Mouse (Mus musculus): Measurements from ENCODE around the gene Wipi2. TPM values are rescaled to one million over a fixed set of nuclear protein-coding genes. Genes with fewer than 3 reads are reported as not detected.
A peak's percentile ranks its signal among the peaks of the same experiment; 100 is the strongest.

The Wipi2 gene
- polyA plus RNA-seq, 1 experiment from 2014 or later, result 50.2 TPM

- H3K36me3 ChIP-seq (ENCODE audit: control insufficient read depth, insufficient read depth), result no peaks in the 10 kb centered on the region
- ATAC-seq, result no peak
- no peak overlapping the region for H3K4me2 ChIP-seq (ENCODE audit: low read length)
- H3K27me3 ChIP-seq (replicated peaks; ENCODE audit: control insufficient read depth, insufficient read depth, low read length), result no peaks in the 10 kb centered on the region
- H3K9ac ChIP-seq (replicated peaks; ENCODE audit: low read depth, low read length), result no peak overlapping the region
- H3K4me1 ChIP-seq (replicated peaks; ENCODE audit: control insufficient read depth, insufficient read depth, low read length), result no peaks in the 10 kb centered on the region
- WGBS, result 70% methylated on average over 7 of the region's 7 CpGs
- H3K9me3 ChIP-seq (ENCODE audit: control insufficient read depth, low read length), result 0 out of 2 replicates have a peak, but pooled peaks cover 2% of the 10 kb centered on the region
- H3K4me3 ChIP-seq (replicated peaks; ENCODE audit: low read length), result no peak overlapping the region
- H3K27ac ChIP-seq (ENCODE audit: low read length), result no peak overlapping the region
Measured at GRCm38 (mm10) chr5:142678141-142678571, 50.7 kb downstream of the Wipi2 start.

DNA sequence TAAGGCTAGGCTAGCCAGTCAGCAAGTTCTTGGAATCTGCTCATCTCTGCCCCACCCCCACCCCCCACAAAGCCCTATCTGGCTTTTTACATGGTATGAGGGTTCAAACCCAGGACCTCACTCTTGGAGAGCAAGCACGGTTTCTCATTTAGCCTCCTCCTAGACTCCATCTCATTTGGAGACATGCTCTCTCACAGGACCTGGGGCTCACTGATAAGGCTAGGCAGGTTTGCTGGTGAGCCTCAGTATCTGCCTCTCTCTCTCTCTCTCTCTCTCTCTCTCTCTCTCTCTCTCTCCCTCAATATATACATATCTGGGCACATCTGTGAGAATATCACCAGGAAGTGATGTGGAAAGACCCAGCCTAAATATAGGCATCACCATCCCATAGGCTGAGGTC, 51.6 kb downstream of the Wipi2 start:
- Histone ChIP-seq H3K9ac (replicated peaks; ENCODE audit: low read depth, low read length) (no peak overlapping the region), H3K4me1 (replicated peaks; ENCODE audit: control insufficient read depth, insufficient read depth, low read length) (no peaks in the 10 kb centered on the region), H3K27me3 (replicated peaks; ENCODE audit: control insufficient read depth, insufficient read depth, low read length) (no peaks in the 10 kb centered on the region), H3K36me3 (ENCODE audit: control insufficient read depth, insufficient read depth) (no peaks in the 10 kb centered on the region), H3K27ac (ENCODE audit: low read length) (no peak overlapping the region), H3K4me3 (replicated peaks; ENCODE audit: low read length) (no peak overlapping the region), H3K9me3 (ENCODE audit: control insufficient read depth, low read length) (0 out of 2 replicates have a peak, but pooled peaks cover 3% of the 10 kb centered on the region), H3K4me2 (ENCODE audit: low read length) (no peak overlapping the region)
- WGBS, result 95% methylated on average over 1 of the region's 1 CpGs
- ATAC-seq, result no peak

DNA sequence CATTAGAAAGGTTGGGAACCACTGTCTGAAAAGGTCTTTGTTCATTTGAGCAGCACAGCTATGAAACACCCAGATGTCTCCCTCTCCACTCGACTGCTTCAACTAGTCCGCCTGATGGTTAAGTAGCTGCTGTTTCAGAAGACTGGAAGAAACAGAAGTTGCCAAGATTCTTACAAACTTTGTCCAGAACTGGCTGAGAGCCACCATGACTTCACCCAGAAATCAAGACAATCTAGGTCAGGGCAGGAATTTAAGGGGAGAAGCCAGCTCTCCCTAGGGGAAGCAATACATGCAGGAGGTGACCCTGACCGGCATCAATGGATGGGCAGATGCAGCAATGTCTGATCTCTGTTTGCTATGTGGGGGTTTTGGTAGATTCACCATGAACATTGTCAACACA, 54.4 kb downstream of the Wipi2 start:
- H3K9ac ChIP-seq (replicated peaks; ENCODE audit: low read depth, low read length), result no peak overlapping the region
- H3K27ac ChIP-seq (ENCODE audit: low read length), result no peak overlapping the region
- H3K36me3 ChIP-seq (ENCODE audit: control insufficient read depth, insufficient read depth), result no peaks in the 10 kb centered on the region
- no peak for ATAC-seq
- 75% methylated on average over 3 of the region's 3 CpGs for WGBS
- no peak overlapping the region for H3K4me3 ChIP-seq (replicated peaks; ENCODE audit: low read length)
- H3K27me3 ChIP-seq (replicated peaks; ENCODE audit: control insufficient read depth, insufficient read depth, low read length), result no peaks in the 10 kb centered on the region
- 0 out of 2 replicates have a peak, but pooled peaks cover 3% of the 10 kb centered on the region for H3K9me3 ChIP-seq (ENCODE audit: control insufficient read depth, low read length)
- H3K4me1 ChIP-seq (replicated peaks; ENCODE audit: control insufficient read depth, insufficient read depth, low read length), result no peaks in the 10 kb centered on the region
- H3K4me2 ChIP-seq (ENCODE audit: low read length), result no peak overlapping the region

DNA sequence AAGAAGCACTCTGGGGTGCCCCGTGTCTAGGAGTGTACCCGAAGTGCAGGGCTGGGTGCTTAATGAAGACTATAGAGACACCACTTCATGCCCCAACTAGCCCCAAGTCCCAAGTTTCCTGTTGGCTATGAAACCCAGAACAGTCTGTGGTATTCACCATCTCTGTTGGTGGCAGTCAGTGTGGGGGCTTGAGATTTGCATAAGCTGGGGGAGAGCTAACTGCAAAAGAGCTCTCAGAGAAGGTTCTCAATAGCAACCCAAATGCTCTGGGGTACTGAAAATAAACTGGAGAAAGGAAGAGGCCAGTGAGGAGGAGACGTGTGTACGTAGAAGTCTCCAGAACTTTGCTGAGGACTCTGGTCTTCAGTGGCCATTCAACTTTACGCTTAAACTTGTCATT, 55.0 kb downstream of the Wipi2 start:
- 0 out of 2 replicates have a peak, but pooled peaks cover 3% of the 10 kb centered on the region for H3K9me3 ChIP-seq (ENCODE audit: control insufficient read depth, low read length)
- no peaks in the 10 kb centered on the region for H3K4me1 ChIP-seq (replicated peaks; ENCODE audit: control insufficient read depth, insufficient read depth, low read length)
- H3K36me3 ChIP-seq (ENCODE audit: control insufficient read depth, insufficient read depth), result no peaks in the 10 kb centered on the region
- H3K9ac ChIP-seq (replicated peaks; ENCODE audit: low read depth, low read length), result no peak overlapping the region
- H3K4me2 ChIP-seq (ENCODE audit: low read length), result no peak overlapping the region
- H3K27ac ChIP-seq (ENCODE audit: low read length), result no peak overlapping the region
- H3K4me3 ChIP-seq (replicated peaks; ENCODE audit: low read length), result no peak overlapping the region
- 93% methylated on average over 5 of the region's 5 CpGs for WGBS
- no peak for ATAC-seq
- no peaks in the 10 kb centered on the region for H3K27me3 ChIP-seq (replicated peaks; ENCODE audit: control insufficient read depth, insufficient read depth, low read length)

GRCm38 (mm10) chr5:142688866-142689265, 61.4 kb downstream of the Wipi2 start:
- H3K27me3 ChIP-seq (replicated peaks; ENCODE audit: control insufficient read depth, insufficient read depth, low read length), result no peaks in the 10 kb centered on the region
- no peaks in the 10 kb centered on the region for H3K9me3 ChIP-seq (ENCODE audit: control insufficient read depth, low read length)
- H3K27ac ChIP-seq (ENCODE audit: low read length), result no peak overlapping the region
- H3K4me2 ChIP-seq (ENCODE audit: low read length), result no peak overlapping the region
- H3K4me1 ChIP-seq (replicated peaks; ENCODE audit: control insufficient read depth, insufficient read depth, low read length), result peaks cover 24% of the 10 kb centered on the region
- no peak overlapping the region for H3K9ac ChIP-seq (replicated peaks; ENCODE audit: low read depth, low read length)
- no peaks in the 10 kb centered on the region for H3K36me3 ChIP-seq (ENCODE audit: control insufficient read depth, insufficient read depth)
- H3K4me3 ChIP-seq (replicated peaks; ENCODE audit: low read length), result no peak overlapping the region
- no peak for ATAC-seq
- WGBS, result 19% methylated on average over 6 of the region's 6 CpGs

DNA sequence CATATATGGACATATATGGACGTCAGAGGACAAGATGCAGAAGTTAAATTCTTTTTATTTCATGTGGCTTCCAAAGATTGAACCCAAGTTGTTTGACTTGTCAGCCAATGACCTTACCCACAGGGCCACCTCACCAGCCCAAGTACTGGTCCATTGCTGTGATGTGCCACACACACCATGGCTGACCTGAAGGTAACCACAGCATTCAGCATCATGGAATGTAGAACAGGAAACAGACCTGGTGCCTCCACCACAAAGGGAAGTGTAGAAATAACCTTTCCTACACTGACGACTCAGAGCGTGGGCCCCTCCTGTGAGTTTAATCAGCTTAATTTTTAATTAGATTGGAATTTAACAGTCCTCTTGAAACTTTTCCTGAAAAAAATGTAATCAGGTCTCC, 62.8 kb downstream of the Wipi2 start:
- peaks cover 27% of the 10 kb centered on the region for H3K4me1 ChIP-seq (replicated peaks; ENCODE audit: control insufficient read depth, insufficient read depth, low read length)
- no peak overlapping the region for H3K4me2 ChIP-seq (ENCODE audit: low read length)
- no peak overlapping the region for H3K27ac ChIP-seq (ENCODE audit: low read length)
- 82% methylated on average over 3 of the region's 3 CpGs for WGBS
- H3K27me3 ChIP-seq (replicated peaks; ENCODE audit: control insufficient read depth, insufficient read depth, low read length), result no peaks in the 10 kb centered on the region
- H3K9ac ChIP-seq (replicated peaks; ENCODE audit: low read depth, low read length), result no peak overlapping the region
- H3K4me3 ChIP-seq (replicated peaks; ENCODE audit: low read length), result no peak overlapping the region
- H3K36me3 ChIP-seq (ENCODE audit: control insufficient read depth, insufficient read depth), result no peaks in the 10 kb centered on the region
- no peaks in the 10 kb centered on the region for H3K9me3 ChIP-seq (ENCODE audit: control insufficient read depth, low read length)
- ATAC-seq, result no peak

- peak; percentile 80 for ATAC-seq
- no peaks in the 10 kb centered on the region for H3K36me3 ChIP-seq (ENCODE audit: control insufficient read depth, insufficient read depth)
- H3K4me1 ChIP-seq (replicated peaks; ENCODE audit: control insufficient read depth, insufficient read depth, low read length), result peaks cover 27% of the 10 kb centered on the region
- no peaks in the 10 kb centered on the region for H3K27me3 ChIP-seq (replicated peaks; ENCODE audit: control insufficient read depth, insufficient read depth, low read length)
- peak within 1 kb of the TSS; percentile 64 for H3K27ac ChIP-seq (ENCODE audit: low read length)
- no peaks in the 10 kb centered on the region for H3K9me3 ChIP-seq (ENCODE audit: control insufficient read depth, low read length)
- no peak within 1 kb of the TSS; the same call in 1 of the 2 replicates for H3K9ac ChIP-seq (replicated peaks; ENCODE audit: low read depth, low read length)
- peak within 1 kb of the TSS; percentile 24; the same call in 1 of the 2 replicates for H3K4me2 ChIP-seq (ENCODE audit: low read length)
- WGBS, result 44% methylated on average over 14 of the region's 14 CpGs
- no peak within 1 kb of the TSS for H3K4me3 ChIP-seq (replicated peaks; ENCODE audit: low read length)
Measured at GRCm38 (mm10) chr5:142692248-142692647, 64.8 kb downstream of the Wipi2 start, which contains the start of gene Slc29a4. Gene Slc29a4 (plus strand): TSS chr5:142692512.

GRCm38 (mm10) chr5:142692971-142693737, 65.7 kb downstream of the Wipi2 start:
- peak overlapping the region; percentile 64; the same call in 1 of the 2 replicates for H3K27ac ChIP-seq (ENCODE audit: low read length)
- H3K27me3 ChIP-seq (replicated peaks; ENCODE audit: control insufficient read depth, insufficient read depth, low read length), result no peaks in the 10 kb centered on the region
- 49% methylated on average over 12 of the region's 12 CpGs for WGBS
- no peaks in the 10 kb centered on the region for H3K9me3 ChIP-seq (ENCODE audit: control insufficient read depth, low read length)
- no peaks in the 10 kb centered on the region for H3K36me3 ChIP-seq (ENCODE audit: control insufficient read depth, insufficient read depth)
- peaks cover 27% of the 10 kb centered on the region for H3K4me1 ChIP-seq (replicated peaks; ENCODE audit: control insufficient read depth, insufficient read depth, low read length)
- H3K4me2 ChIP-seq (ENCODE audit: low read length), result no peak overlapping the region; the same call in 1 of the 2 replicates
- ATAC-seq, result no peak
- H3K4me3 ChIP-seq (replicated peaks; ENCODE audit: low read length), result no peak overlapping the region
- H3K9ac ChIP-seq (replicated peaks; ENCODE audit: low read depth, low read length), result no peak overlapping the region

DNA sequence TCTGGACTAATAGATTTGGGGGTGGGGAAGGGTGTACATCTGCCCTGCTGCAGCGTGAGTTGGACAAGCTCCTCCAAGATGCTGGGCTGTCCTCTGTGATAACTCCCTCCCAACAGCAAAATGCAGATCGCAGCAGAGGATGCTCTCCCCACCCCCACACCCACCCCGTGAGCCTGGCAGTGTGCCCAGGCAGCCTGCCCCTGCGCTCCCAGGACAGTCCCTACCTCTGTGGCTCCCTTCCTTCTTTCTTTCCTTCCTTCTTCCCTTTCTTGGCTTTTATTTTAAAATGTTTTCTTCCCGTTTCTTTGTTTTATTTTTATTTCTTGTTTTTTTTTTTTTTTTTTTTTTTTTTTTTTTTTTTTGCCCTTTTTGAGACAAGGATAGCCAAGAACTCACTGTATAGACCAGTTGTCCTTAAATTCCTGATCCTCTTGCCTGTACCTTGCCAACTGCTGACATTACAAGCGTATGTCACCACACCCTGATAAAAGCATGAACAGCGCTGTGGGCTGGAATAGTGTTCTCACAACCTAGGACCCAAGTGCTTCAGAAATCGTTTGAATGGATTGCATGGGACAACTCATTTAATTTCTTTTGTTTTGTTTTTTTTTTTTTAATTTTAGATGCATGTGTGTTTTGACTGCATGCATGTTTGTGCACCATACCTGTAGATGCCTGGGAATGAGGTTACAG, 66.4 kb downstream of the Wipi2 start:
- Histone ChIP-seq H3K4me2 (ENCODE audit: low read length) (no peak overlapping the region; the same call in 1 of the 2 replicates), H3K27ac (ENCODE audit: low read length) (no peak overlapping the region), H3K36me3 (ENCODE audit: control insufficient read depth, insufficient read depth) (no peaks in the 10 kb centered on the region), H3K9me3 (ENCODE audit: control insufficient read depth, low read length) (no peaks in the 10 kb centered on the region), H3K9ac (replicated peaks; ENCODE audit: low read depth, low read length) (no peak overlapping the region), H3K27me3 (replicated peaks; ENCODE audit: control insufficient read depth, insufficient read depth, low read length) (no peaks in the 10 kb centered on the region), H3K4me1 (replicated peaks; ENCODE audit: control insufficient read depth, insufficient read depth, low read length) (peaks cover 27% of the 10 kb centered on the region), H3K4me3 (replicated peaks; ENCODE audit: low read length) (no peak overlapping the region)
- 37% methylated on average over 8 of the region's 8 CpGs for WGBS
- ATAC-seq, result no peak

Measured in forebrain, embryonic 16.5 days (tissue).